ENCODE assay signal across 29 mouse cellular contexts in the genomic region with DNA sequence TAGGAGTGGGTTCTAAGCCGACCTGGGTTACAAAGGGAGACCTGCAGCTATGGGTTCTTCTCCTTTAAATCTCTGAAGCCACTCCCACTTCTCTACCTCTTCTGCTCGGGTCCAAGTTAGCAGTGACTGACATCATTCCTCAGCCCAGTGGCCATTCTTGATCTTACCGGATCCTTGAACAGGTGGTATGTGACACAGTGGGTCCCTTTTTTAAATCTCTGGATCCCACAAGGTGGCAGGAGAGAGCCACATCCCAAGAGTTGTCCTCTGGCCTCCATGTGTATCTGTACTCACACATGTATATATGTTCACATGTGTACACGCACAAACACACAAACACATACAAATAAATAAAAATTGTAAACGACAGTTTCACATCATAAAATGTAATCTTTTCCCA. TPM values are rescaled to one million over a fixed set of nuclear protein-coding genes. Genes with fewer than 3 reads are reported as not detected.
DNase-seq lines count a peak whose midpoint lies in the region; ATAC-seq and TF ChIP-seq lines count a peak whose summit lies in the region.
"Had no signal": no experiment of that assay in that cellular context is flagged by ENCODE, and none has a peak within 500 bp of the region (broad histone marks: within the 10 kb centered on the region; RNA-seq: fewer than 3 reads in every experiment).

No protein-coding gene starts in this region.

- TF ChIP-seq CTCF in kidney, postnatal 0 days (IDR thresholded peaks at IDR 0.05; ENCODE audit: low read depth), result peak; percentile 50; the same call in 1 of the 2 replicates
- peak; percentile 23; the same call in 1 of the 2 replicates for TF ChIP-seq CTCF in midbrain, postnatal 0 days (IDR thresholded peaks at IDR 0.05)

- H3K9me3 ChIP-seq in kidney, postnatal 0 days (replicated peaks; ENCODE audit: low read length), result no peaks in the 10 kb centered on the region
- no peaks in the 10 kb centered on the region for H3K9me3 ChIP-seq in midbrain, postnatal 0 days (ENCODE audit: low read length)
- H3K9me3 ChIP-seq in midbrain, embryonic 13.5 days, result no peaks in the 10 kb centered on the region
- no peaks in the 10 kb centered on the region for H3K9me3 ChIP-seq in midbrain, embryonic 16.5 days (replicated peaks; ENCODE audit: control insufficient read depth, low read length, poor library complexity, severe bottlenecking)
- H3K9me3 ChIP-seq: embryonic facial prominence, embryonic 12.5 days; forebrain, embryonic 13.5 days; hindbrain, embryonic 13.5 days; liver, embryonic 13.5 days; megakaryocyte, embryonic 14.5 days; midbrain, embryonic 15.5 days; stomach, embryonic 15.5 days had no signal

- DNase-seq in kidney, postnatal 0 days (ENCODE audit: low spot score), result no peak
- no peak for DNase-seq in kidney, adult 8-10 months
- DNase-seq in midbrain, postnatal 0 days (ENCODE audit: low spot score), result no peak
- DNase-seq in NIH3T3 (ENCODE audit: low read depth), result peak; percentile 27
- DNase-seq: cerebellum, adult 11 months; cerebellum, postnatal 10 days; gastrocnemius, postnatal 36 days; heart, postnatal 10 days; kidney, postnatal 14 days; liver, embryonic 13.5 days; lung, postnatal 14 days; retina, postnatal 1 day; thymus, adult 2 months had no signal

- H3K4me3 ChIP-seq in kidney, postnatal 0 days (replicated peaks; ENCODE audit: low read depth, low read length), result no peak overlapping the region
- no peak overlapping the region for H3K4me3 ChIP-seq in midbrain, postnatal 0 days (ENCODE audit: low read depth, low read length)
- no peak overlapping the region for H3K4me3 ChIP-seq in midbrain, embryonic 13.5 days (replicated peaks)
- no peak overlapping the region for H3K4me3 ChIP-seq in midbrain, embryonic 16.5 days (ENCODE audit: low read depth, low read length)
- H3K4me3 ChIP-seq: embryonic facial prominence, embryonic 12.5 days; erythroblast, embryonic 14.5 days; forebrain, embryonic 13.5 days; hindbrain, embryonic 13.5 days; left cerebral cortex, adult 2 months; liver, embryonic 13.5 days; megakaryocyte, embryonic 14.5 days; midbrain, embryonic 15.5 days; stomach, embryonic 15.5 days had no signal

- no peaks in the 10 kb centered on the region for H3K4me1 ChIP-seq in kidney, postnatal 0 days (replicated peaks; ENCODE audit: insufficient read depth, low read length)
- no peaks in the 10 kb centered on the region for H3K4me1 ChIP-seq in midbrain, postnatal 0 days (ENCODE audit: insufficient read depth, low read length)
- H3K4me1 ChIP-seq in midbrain, embryonic 13.5 days (replicated peaks), result no peaks in the 10 kb centered on the region
- H3K4me1 ChIP-seq in midbrain, embryonic 16.5 days (ENCODE audit: control insufficient read depth, insufficient read depth, low read length), result no peaks in the 10 kb centered on the region
- H3K4me1 ChIP-seq: embryonic facial prominence, embryonic 12.5 days; forebrain, embryonic 13.5 days; hindbrain, embryonic 13.5 days; liver, embryonic 13.5 days; midbrain, embryonic 15.5 days; stomach, embryonic 15.5 days had no signal

- H3K4me2 ChIP-seq in kidney, postnatal 0 days (ENCODE audit: low read length), result no peak overlapping the region
- no peak overlapping the region for H3K4me2 ChIP-seq in midbrain, postnatal 0 days (ENCODE audit: low read depth, low read length, poor library complexity, severe bottlenecking)
- no peak overlapping the region for H3K4me2 ChIP-seq in midbrain, embryonic 13.5 days (replicated peaks)
- no peak overlapping the region for H3K4me2 ChIP-seq in midbrain, embryonic 16.5 days (ENCODE audit: low read length)
- H3K4me2 ChIP-seq: embryonic facial prominence, embryonic 12.5 days; forebrain, embryonic 13.5 days; hindbrain, embryonic 13.5 days; liver, embryonic 13.5 days; midbrain, embryonic 15.5 days; stomach, embryonic 15.5 days had no signal

- no peaks in the 10 kb centered on the region for H3K27me3 ChIP-seq in kidney, postnatal 0 days (ENCODE audit: insufficient read depth, low read length)
- no peaks in the 10 kb centered on the region for H3K27me3 ChIP-seq in midbrain, postnatal 0 days (ENCODE audit: insufficient read depth, low read length)
- H3K27me3 ChIP-seq in midbrain, embryonic 13.5 days, result no peaks in the 10 kb centered on the region
- H3K27me3 ChIP-seq in midbrain, embryonic 16.5 days (ENCODE audit: control insufficient read depth, insufficient read depth, low read depth, low read length), result no peaks in the 10 kb centered on the region
- H3K27me3 ChIP-seq: embryonic facial prominence, embryonic 12.5 days; forebrain, embryonic 13.5 days; hindbrain, embryonic 13.5 days; midbrain, embryonic 15.5 days; stomach, embryonic 15.5 days had no signal

- no peak overlapping the region for H3K9ac ChIP-seq in kidney, postnatal 0 days (ENCODE audit: low read depth, low read length)
- H3K9ac ChIP-seq in midbrain, postnatal 0 days (replicated peaks; ENCODE audit: low read length, poor library complexity, severe bottlenecking), result no peak overlapping the region
- no peak overlapping the region for H3K9ac ChIP-seq in midbrain, embryonic 13.5 days (replicated peaks)
- H3K9ac ChIP-seq in midbrain, embryonic 16.5 days (ENCODE audit: low read depth, low read length), result no peak overlapping the region
- H3K9ac ChIP-seq: embryonic facial prominence, embryonic 12.5 days; forebrain, embryonic 13.5 days; hindbrain, embryonic 13.5 days; liver, embryonic 13.5 days; midbrain, embryonic 15.5 days; stomach, embryonic 15.5 days had no signal

- WGBS in kidney, postnatal 0 days, result 72% methylated on average over 5 of the region's 5 CpGs
- 78% methylated on average over 5 of the region's 5 CpGs for WGBS in midbrain, postnatal 0 days
- WGBS in midbrain, embryonic 13.5 days, result 87% methylated on average over 5 of the region's 5 CpGs
- 90% methylated on average over 5 of the region's 5 CpGs for WGBS in midbrain, embryonic 16.5 days

- no peaks in the 10 kb centered on the region for H3K36me3 ChIP-seq in kidney, postnatal 0 days (ENCODE audit: insufficient read depth, low read length)
- H3K36me3 ChIP-seq in midbrain, postnatal 0 days (ENCODE audit: insufficient read depth, low read length), result no peaks in the 10 kb centered on the region
- no peaks in the 10 kb centered on the region for H3K36me3 ChIP-seq in midbrain, embryonic 13.5 days
- H3K36me3 ChIP-seq in midbrain, embryonic 16.5 days (ENCODE audit: control insufficient read depth, insufficient read depth, low read length), result no peaks in the 10 kb centered on the region
- H3K36me3 ChIP-seq: embryonic facial prominence, embryonic 12.5 days; hindbrain, embryonic 13.5 days; liver, embryonic 13.5 days; midbrain, embryonic 15.5 days; stomach, embryonic 15.5 days had no signal

- no peak overlapping the region for H3K27ac ChIP-seq in kidney, postnatal 0 days
- no peak overlapping the region for H3K27ac ChIP-seq in midbrain, postnatal 0 days (ENCODE audit: low read depth, low read length)
- H3K27ac ChIP-seq in midbrain, embryonic 13.5 days, result no peak overlapping the region
- H3K27ac ChIP-seq in midbrain, embryonic 16.5 days (ENCODE audit: low read length), result no peak overlapping the region
- H3K27ac ChIP-seq: embryonic facial prominence, embryonic 12.5 days; forebrain, embryonic 13.5 days; hindbrain, embryonic 13.5 days; left cerebral cortex, adult 2 months; liver, embryonic 13.5 days; midbrain, embryonic 15.5 days; stomach, embryonic 15.5 days had no signal

- peak; percentile 71 for ATAC-seq in kidney, postnatal 0 days (replicated peaks; ENCODE audit: low FRiP score, low read depth)
- no peak for ATAC-seq in midbrain, postnatal 0 days (ENCODE audit: low FRiP score)
- no peak for ATAC-seq in midbrain, embryonic 13.5 days
- no peak for ATAC-seq in midbrain, embryonic 16.5 days
- ATAC-seq in cerebellum, adult (ENCODE audit: insufficient number of reproducible peaks, low FRiP score, low TSS enrichment), result no peak
- ATAC-seq: activated CD4-positive, CD25-positive, alpha-beta regulatory T cell, adult 4 months; CD4-positive, CD25-positive, alpha-beta regulatory T cell, adult 4 months; forebrain, embryonic 13.5 days; midbrain, embryonic 15.5 days had no signal

RNA-seq across cellular contexts. Expression of a gene that starts 16.4 kb away (rescaled TPM):
- 1.3 and 2.1 TPM in 2 replicates for polyA plus RNA-seq in kidney, postnatal 0 days (2015; fragmentation: Nextera tagmentation; extraction: Ambion mirVana)
- total RNA-seq in midbrain, postnatal 0 days (2014; rRNA removed), result not detected in 2 replicates
- not detected in 2 replicates for polyA plus RNA-seq in midbrain, postnatal 0 days (2015; fragmentation: Nextera tagmentation; extraction: Ambion mirVana)
- polyA plus RNA-seq in midbrain, embryonic 13.5 days (2015; fragmentation: Nextera tagmentation; extraction: Ambion mirVana), result 0.07 TPM in 1 of 2 replicates, not detected in the other
- not detected in 2 replicates for polyA plus RNA-seq in midbrain, embryonic 16.5 days (2015; fragmentation: Nextera tagmentation; extraction: Ambion mirVana)
- total RNA-seq: adrenal gland, postnatal 14 days; gastrocnemius, postnatal 36 days; heart, postnatal 10 days; left cerebral cortex, adult 2 months had no signal
- polyA plus RNA-seq: brain, embryonic 14.5 days; CD4-positive, CD25-positive, alpha-beta regulatory T cell, adult 4 months; erythroblast, embryonic 14.5 days; forebrain, embryonic 13.5 days; hindbrain, embryonic 13.5 days; intestine, embryonic 14.5 days; liver, embryonic 13.5 days; midbrain, embryonic 15.5 days; stomach, embryonic 15.5 days had no signal
